Mouse (Mus musculus) heart, postnatal 10 days (tissue): ENCODE data around the gene Gm5134. TPM values are rescaled to one million over a fixed set of nuclear protein-coding genes. Genes with fewer than 3 reads are reported as not detected.

ENCODE experiments used
- DNase-seq, 2 experiments: peaks; one replicate each; pipeline ENCODE4 v3.0.0; 2021
- intact Hi-C: fragments of 180-260 bp; cut with DNase I; formaldehyde crosslinking; loops from one replicate; pipeline ENCODE4 v1.15.1; 2025
- total RNA-seq, 2 experiments: library from RNA; stranded (reverse); gene quantifications; 2 replicates each; pipeline ENCODE4 v1.2.3; 2021

Gm5134 gene
- total RNA-seq, 2 experiments from 2014 or later, result not detected

DNA sequence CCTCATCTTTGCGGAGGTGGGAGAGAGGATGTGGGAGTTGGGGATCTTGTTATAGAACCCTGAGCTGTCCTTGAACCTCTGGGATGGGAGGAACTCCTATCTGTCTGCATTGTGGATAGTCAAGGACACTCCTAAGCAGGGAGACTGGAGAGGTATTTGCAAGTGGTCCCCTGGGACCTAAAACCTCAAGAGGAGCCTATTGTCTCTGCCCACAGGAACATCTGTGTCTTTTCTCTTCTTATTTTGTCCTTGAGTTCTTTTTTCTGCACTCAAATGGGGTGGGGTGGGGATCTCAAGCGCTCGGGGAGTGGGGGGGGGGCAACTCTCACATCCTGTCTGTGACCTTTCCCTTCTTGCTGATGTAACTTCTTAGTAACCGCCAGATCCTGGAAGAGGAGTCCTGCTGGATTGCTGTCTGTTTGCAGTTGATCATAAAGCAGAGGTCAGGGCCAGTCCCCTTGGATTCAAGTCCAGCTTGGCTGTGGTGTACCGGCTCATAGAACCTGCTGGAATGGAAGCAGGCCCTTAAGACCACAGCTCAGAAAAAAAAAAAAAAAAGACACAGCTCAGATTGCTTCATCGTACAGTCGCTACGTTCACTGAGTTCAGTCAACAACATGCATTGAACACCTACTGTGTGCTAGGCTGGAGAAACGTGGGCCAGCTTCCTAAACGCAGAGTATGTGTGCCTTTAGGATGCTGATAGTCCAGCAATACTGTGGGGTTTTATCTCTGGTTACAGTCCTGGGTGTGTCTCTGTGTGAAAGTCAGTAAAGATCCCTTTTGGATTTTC, 16.3 kb upstream of the Gm5134 start:
- DNase-seq, result no peak
- intact Hi-C loops, result no loop called here

GRCm38 (mm10) chr10:75939481-75940234, 14.7 kb upstream of the Gm5134 start:
- no peak for DNase-seq
- intact Hi-C loops, result no loop called here

DNA sequence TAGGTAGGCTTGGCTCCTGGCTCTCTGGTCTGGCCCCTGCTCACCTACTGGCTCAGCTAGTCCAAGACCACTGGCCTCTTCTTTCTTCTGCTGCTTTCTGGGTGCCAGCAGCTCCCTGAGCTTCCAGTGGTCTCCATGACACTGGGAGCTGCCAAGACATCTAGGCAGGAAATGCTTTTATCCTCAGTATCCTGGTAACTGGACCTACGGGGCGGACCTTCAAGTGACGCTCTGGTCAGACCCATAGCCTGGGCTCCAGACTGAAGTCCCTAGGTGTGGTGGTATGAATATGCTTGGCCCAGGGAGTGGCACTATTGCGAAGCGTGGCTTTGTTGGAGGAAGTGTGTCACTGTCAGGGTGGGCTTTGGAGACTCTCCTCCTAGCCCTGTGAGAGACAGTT, 13.8 kb upstream of the Gm5134 start, which contains the start of gene Gm867:
Gm867 (minus strand) TSS at position 153 of the 400 bp plus-strand sequence.
- intact Hi-C loops, result no loop called here
- no peak for DNase-seq

DNA sequence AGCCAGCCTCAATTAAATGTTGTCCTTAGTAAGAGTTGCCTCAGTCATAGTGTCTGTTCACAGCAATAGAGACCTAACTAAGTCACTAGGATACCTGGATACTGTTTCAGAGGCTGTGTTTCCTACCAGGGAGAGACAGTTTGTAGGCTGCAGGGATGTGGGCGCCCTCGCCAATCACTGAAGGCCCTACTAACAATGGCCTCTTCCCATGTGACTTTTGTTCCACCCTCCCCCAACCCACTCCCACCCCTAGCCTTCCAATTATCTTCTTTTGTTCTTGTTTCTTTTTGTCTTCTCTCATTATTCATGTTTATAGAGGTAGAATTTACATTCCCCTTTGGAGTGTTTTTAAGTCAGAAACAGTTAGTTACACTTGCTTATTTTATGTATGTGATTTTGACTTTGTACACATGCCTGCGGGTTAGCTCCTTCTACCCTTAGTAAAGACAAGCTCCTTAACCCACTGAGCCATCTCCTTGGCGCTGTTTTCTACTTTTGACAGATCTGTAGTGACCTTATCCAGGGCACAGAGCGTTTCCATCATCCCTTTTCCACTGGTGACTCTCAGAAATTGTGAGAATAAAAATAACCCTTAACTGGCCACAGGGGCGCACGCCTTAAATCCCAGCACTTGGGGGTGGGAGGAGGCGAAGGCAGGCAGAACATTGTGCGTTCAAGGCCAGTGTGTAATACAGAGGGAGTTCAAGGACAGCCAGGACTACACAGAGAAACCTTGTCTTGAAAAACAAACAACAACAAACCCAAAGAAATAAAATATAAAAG, 13.1 kb upstream of the Gm5134 start:
- intact Hi-C loops, result no loop called here
- DNase-seq, result no peak

- no peak for DNase-seq
- intact Hi-C loops, result no loop called here
These were observed 11.4 kb upstream of the Gm5134 start, which contains the start of gene Vpreb3 for GRCm38 (mm10) chr10:75942736-75943477. TSS of gene Vpreb3 (plus strand) at chr10:75943057.

GRCm38 (mm10) chr10:75944066-75944772, 10.1 kb upstream of the Gm5134 start:
- intact Hi-C loops, result no loop called here
- peak; percentile 57 to 67 for DNase-seq

- no peak for DNase-seq
- intact Hi-C loops, result no loop called here
These were observed 9.1 kb upstream of the Gm5134 start for GRCm38 (mm10) chr10:75945213-75945612.

DNA sequence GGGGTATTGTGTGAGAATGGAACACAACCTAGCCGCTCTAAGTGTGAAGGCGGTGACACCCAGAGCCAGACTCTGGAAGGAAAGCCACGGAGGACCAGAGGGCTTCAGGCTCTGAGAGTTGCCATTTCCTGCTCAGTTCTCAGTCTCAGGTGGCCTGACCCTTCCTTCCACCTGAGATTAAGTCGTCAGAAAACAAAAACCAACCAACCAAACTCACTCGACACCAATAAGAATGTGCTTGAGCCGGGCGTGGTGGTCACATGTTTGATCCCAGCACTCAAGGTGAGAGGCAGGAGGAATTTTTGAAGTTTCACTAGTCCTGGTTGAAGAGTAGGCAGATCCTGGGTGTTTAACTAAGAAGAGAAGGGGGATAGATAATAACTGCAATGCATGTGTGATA, 8.4 kb upstream of the Gm5134 start:
- no peak for DNase-seq
- intact Hi-C loops, result no loop called here

- intact Hi-C loops, result no loop called here
- no peak for DNase-seq
These were observed 6.2 kb upstream of the Gm5134 start for GRCm38 (mm10) chr10:75948079-75948478.

GRCm38 (mm10) chr10:75949053-75950045, 5.0 kb upstream of the Gm5134 start:
- DNase-seq, result no peak
- intact Hi-C loops, result loop anchor here (5.0 kb wide), 1 partner anchor 362 kb away; the partner anchor contains the start of gene Ggt5

DNA sequence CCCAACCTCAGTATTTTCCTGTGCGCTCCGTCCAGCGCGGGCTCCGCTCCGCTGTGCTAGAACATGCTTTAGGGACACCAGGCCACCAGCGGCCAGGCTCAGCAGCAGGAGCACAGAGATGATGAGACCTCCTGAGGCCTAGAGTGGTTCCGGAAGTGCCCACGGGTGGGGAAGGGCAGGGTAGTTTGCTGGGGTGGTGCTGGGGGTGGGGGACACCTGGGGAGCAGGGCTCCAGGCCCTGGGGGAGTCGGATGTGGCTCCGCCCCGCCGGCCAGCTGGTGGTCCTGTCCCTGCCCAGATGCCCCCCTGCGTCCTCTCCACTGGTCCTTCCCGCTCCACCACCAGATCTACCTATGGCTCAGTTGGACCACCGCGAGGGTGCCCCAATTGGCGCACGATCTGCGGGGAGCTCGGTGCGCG, 3.5 kb upstream of the Gm5134 start:
- no peak for DNase-seq
- intact Hi-C loops, result loop anchor here (1.0 to 5.0 kb wide), 4 partner anchors 54 to 364 kb away; partner anchors contain the start of gene Ggt5

- DNase-seq, result peak; percentile 52 to 78
These were observed 2.8 kb upstream of the Gm5134 start for GRCm38 (mm10) chr10:75951424-75952050.

DNA sequence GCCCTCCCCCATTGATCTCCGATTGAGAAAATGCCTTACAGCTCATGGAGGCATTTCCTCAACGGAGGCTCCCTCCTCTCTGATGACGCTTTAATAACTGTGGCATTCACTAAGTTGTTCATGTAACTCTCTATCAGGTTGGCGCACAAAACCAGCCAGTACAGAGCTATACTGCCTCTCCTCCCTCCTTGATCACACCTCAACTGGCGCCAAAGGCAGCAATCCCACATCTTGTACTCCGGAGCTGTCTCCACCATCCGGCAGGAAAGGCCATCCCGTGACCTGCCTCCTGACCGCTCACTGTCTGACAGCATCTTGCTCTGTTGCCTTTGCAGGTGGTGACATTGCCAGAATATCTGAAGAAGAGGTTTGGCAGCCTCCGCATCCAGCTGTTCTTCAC, 19.5 kb downstream of the Gm5134 start:
- intact Hi-C loops, result loop anchor here (2.0 kb wide), 1 partner anchor 229 kb away; no protein-coding TSS in a partner anchor
- DNase-seq, result no peak

More at GRCm38 (mm10) chr10:75951424-75952050, 2.8 kb upstream of the Gm5134 start:
- intact Hi-C loops, result loop anchor here (1.0 to 5.0 kb wide), 4 partner anchors 54 to 364 kb away; partner anchors contain the start of gene Ggt5

GRCm38 (mm10) chr10:75975216-75975615, 20.9 kb downstream of the Gm5134 start:
- peak in 1 of 2 experiments; percentile 17 for DNase-seq
- intact Hi-C loops, result no loop called here

DNA sequence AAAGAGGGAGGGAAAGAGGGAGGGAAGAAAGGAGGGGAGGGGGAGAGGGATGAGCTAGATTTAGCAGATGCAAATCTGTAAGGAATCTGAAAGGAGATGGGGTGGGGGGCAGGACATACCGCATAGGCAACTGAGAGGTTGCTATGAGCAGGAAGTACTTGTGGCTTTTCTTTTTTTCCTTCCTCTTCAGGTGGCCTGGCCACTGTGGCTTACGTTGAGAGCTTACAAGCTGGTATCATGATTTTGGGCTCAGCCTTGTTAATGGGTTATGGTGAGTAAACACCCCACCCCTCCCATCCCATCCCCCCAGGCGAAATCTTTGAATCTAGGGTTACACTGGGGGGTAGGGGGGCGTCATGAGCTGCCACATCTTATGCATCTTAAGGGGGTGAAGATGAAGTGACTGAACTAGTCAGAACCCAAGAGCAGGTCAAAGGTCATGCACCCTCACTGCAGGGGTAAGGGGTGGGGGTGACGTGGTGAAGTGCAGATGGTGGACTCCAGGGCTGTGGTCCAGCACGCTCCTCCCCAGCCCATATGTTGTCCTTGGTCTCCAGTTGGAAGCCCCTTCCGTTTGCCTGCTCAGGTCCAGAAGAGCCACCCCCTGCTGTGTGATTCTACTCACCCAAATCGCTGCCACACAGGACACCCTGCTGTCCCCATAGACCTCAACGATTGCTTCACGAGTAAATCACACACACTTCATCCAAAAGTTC, 24.0 kb downstream of the Gm5134 start:
- no peak for DNase-seq
- intact Hi-C loops, result no loop called here

- DNase-seq, result no peak
- intact Hi-C loops, result no loop called here
These were observed 24.5 kb downstream of the Gm5134 start for GRCm38 (mm10) chr10:75978835-75979157.

GRCm38 (mm10) chr10:75979432-75979831, 25.1 kb downstream of the Gm5134 start:
- DNase-seq, result no peak
- intact Hi-C loops, result no loop called here
